Mouse (Mus musculus): ENCODE data around the gene Lrtm1.

Gene Lrtm1

DNA sequence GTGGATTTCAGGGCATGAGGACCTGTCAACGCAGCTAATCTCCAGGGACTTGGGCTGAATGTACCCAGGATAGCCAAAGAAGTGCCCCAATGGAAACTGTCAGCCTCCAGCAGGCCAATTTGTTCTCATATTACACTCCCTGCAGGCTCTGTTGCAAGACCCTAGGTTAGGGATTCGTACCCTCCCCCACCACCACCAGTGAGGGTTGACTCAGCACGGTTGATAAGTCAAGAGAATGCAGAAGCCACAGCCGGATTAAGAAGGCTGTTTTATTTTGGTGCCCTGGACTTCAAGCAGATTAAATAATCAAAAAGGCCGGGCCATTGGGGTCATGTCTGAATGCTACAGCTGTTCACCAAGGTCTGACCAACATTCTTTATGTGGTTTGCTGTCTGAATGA is at the start of gene Lrtm1:
Gene Lrtm1, plus strand, starts transcription at position 326 of the 400 bp plus-strand sequence.
- DNase-seq (ENCODE audit: low read depth, low spot score) = no peak

DNA sequence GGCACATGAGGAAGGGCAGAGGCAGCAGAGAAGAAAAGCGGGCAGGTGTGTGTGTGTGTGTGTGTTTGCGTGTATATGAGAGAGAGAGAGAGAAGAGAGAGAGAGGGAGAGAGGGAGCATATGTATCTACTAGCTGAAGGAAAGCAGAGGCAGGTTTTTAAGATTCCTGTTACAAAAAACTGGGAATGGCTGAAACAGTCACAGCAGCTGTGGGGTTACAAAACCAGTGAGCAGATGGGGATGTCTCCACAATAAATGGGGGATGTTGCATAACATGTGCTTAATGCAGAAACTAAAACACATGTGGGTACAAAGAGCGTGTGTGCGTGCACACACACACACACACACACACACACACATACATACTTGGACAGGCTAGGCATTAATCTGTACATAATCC is 48.8 kb upstream of the Lrtm1 start:
- no peak for DNase-seq (ENCODE audit: low read depth, low spot score)

DNA sequence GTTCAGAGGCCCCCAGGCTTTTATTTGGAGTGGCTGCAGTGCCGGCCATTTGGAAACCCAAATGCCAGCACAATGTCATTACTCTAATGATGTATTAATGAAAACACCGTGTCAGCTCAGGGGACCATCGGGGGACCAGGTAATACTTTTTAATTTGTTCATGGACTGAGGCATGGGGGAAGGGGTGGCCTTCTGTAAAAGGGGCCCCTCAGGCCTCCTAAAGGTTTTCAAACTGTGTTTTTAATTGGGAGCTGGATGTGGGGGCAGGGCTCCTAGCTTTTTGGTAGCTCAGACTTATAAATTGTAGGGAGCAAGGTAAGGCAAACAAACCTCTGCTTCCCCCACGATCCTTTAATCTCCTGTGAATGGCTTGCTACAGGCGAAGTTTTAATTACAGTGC is 45.4 kb upstream of the Lrtm1 start:
- DNase-seq (ENCODE audit: low read depth, low spot score) = no peak

- no peak for DNase-seq (ENCODE audit: low read depth, low spot score)
Observed at GRCm38 (mm10) chr14:28979230-28979629, 38.8 kb upstream of the Lrtm1 start.

DNA sequence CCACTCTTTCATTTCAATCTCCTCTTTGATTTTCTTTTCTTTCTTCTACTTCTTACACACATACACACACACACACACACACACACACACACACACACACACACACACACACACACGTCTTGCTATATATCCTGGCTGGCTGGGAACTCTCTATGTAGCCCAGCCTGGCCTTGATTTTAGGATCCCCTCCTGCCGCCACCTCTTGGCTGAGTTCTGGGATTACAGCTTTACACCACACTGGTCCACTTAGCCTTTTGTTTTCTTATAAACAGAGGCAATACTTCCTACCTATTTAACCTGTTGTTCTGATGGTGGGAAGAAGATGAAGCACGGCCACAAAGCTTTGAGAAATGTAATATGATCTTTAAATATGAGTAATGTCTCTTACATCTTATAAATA is 37.5 kb upstream of the Lrtm1 start:
- DNase-seq (ENCODE audit: low read depth, low spot score) = no peak

DNA sequence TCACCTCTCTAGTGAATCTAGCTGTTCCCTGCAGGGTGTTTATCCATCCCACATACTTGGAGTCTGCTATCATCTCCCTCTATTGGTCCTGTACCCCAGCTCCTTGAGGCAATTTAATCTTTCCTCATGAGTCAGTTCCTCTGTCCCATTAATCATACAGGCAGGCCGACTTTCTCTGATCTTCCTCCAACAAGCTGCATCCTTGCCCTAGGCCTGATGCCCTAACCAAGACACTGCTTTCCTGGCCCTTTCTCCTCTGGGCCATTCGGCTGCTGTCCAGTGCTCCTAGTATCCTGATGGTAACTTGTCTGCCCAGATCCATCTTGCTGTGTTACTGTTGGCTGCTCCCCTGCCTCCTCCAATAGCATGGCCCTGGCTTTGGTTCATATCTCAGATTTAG is 33.7 kb upstream of the Lrtm1 start:
- no peak for DNase-seq (ENCODE audit: low read depth, low spot score)

GRCm38 (mm10) chr14:28988211-28988900 is 29.7 kb upstream of the Lrtm1 start:
- DNase-seq (ENCODE audit: low read depth, low spot score) = no peak

GRCm38 (mm10) chr14:28996569-28996968 is 21.4 kb upstream of the Lrtm1 start:
- DNase-seq (ENCODE audit: low read depth, low spot score) = no peak

- DNase-seq (ENCODE audit: low read depth, low spot score) = no peak
Observed at GRCm38 (mm10) chr14:29005228-29005840, 12.7 kb upstream of the Lrtm1 start.

DNA sequence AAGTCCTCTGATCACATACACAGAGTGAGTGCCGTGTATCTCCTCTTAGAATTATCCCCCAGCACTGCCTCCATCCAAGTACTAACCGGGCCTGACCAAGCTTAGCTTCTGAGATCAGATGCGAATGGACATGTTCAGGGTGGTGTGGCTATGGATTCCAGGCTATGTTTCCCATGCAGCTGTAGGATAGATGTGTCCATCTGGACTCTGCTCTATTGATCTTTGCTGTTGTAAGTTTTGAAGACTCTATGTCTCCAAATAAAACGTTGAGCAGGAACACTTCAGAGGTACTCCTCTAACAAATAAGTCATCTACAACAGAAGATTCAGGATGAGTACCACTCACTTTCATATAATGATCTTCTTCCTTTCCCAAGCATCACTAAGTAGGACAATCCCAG is 8.4 kb upstream of the Lrtm1 start:
- no peak for DNase-seq (ENCODE audit: low read depth, low spot score)

GRCm38 (mm10) chr14:29013161-29013560 is 4.8 kb upstream of the Lrtm1 start:
- no peak for DNase-seq (ENCODE audit: low read depth, low spot score)

DNA sequence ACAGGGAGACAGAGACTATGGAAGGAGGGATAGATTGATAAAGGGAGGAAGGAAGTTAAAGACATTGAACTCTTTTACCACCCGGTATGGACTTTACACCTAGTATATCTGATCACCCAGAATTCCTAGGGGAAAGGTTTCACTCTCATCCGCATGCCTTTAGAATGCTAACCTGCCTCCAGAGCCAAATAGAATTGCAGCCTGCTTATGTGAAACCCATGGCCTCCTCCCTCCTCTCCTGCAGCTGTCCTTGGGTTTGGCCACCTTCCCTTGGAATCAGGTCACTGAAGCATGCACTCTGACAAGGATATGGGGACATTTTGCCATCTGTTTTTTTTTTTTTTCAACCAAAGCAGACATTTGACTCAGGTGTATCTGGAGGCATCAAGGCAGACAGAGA is 3.3 kb upstream of the Lrtm1 start:
- DNase-seq (ENCODE audit: low read depth, low spot score) = no peak

DNA sequence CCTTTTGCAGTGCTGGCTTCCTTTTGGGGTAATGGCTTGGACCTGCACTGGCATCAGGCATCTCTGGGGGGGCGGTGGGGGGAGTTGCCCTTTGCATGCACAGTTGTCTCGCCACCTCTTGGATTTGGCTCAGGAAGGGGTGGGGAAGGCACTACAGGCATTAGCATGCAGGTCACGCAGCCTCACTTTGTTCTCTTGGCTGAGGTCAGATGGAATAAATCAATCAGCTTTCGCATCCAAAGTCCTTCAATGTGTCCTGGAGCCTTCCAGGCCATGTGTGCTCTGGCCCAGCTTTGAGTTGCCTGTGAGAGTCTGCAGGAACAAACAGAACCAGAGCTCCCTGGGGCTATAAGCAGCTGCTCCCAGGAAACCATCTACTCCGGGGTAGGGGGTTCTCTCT is 2.1 kb upstream of the Lrtm1 start:
- peak; percentile 28 for DNase-seq (ENCODE audit: low read depth, low spot score)

DNA sequence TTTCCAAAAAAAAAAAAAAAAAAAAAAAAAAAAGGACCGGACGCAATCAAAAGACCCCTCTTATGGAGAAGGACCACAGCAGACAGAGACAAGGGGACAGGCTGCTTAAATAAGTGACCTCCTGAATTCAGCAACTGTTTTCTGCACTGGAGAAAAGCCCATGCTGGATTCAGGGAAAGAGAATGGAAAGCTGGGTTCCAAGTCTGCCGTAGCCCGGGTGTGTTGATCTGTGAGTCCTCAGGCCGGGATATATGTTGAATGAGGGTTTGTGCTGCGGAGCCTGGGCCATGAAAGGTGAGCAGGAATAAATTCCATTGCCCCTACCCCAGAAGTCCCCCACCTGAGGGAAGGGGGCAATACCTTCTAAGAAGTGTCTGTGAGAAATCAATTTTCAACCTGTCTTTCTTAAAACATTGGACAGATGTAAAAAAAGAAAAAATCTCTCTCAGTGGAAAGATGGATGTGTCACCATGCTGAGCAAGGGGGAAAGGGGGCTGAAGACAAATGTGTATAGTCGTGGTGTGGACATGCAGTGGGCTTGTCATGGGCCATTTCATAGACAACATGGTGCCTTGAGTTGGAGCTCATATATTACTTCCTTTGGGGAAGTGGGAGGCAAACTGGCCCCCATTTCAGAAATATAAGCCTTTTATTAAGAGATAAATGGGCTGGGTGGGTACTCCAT is 450 bp downstream of the Lrtm1 start:
- no peak for DNase-seq (ENCODE audit: low read depth, low spot score)

- no peak for DNase-seq (ENCODE audit: low read depth, low spot score)
Observed at GRCm38 (mm10) chr14:29021295-29021694, 3.3 kb downstream of the Lrtm1 start.

- DNase-seq (ENCODE audit: low read depth, low spot score) = no peak
Observed at GRCm38 (mm10) chr14:29023246-29023645, 5.2 kb downstream of the Lrtm1 start.

GRCm38 (mm10) chr14:29025335-29025734 is 7.3 kb downstream of the Lrtm1 start:
- no peak for DNase-seq (ENCODE audit: low read depth, low spot score)

DNA sequence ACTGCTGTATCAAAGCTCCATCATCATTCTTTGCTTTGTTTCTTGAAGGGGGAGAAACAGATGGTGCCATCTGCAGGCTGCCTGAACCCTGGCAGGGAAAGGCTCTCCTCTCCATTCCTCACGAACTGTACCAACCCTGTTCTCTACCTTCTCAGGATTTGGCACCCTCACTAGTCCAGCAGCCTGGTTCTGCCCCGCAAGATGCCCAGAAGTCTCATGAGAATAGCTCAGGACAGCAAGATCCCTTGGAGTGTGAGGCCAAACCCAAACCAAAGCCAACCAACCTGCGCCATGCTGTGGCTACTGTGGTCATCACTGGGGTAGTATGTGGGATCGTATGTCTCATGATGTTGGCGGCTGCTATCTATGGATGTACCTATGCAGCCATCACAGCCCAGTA is 9.3 kb downstream of the Lrtm1 start:
- no peak for DNase-seq (ENCODE audit: low read depth, low spot score)

DNA sequence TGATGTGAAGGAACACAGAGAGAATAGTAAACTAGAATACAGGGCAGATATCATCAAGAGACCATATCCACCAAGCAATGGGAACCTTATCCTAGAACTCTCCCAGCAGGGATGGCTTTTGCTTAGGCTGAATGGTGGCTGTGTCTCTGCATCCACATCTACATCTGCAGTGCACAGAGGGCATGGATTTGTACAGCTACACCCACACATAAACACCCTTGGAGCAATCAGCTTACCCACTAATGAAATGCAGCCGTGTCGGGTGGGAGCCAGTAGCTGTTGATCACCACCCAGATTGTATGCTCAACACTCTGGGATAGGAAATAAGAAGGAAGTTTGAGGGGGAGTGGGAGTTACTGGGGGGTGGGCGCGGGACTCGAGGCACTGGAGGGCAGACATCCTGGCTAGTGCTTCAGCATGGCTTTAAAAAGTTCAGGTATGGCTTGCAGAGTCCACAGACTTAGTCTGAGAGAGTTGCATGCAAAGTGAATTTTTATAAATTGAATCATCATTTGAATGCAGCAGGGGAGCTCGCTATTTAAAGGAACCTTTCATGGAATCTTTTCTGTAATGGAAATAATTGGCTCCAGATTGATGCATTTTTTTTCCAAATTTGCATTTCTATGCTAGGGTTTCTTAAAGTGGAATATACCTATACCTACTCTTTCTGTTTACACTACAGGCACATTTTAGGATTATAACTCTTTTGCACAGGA is 10.5 kb downstream of the Lrtm1 start:
- no peak for DNase-seq (ENCODE audit: low read depth, low spot score)

DNA sequence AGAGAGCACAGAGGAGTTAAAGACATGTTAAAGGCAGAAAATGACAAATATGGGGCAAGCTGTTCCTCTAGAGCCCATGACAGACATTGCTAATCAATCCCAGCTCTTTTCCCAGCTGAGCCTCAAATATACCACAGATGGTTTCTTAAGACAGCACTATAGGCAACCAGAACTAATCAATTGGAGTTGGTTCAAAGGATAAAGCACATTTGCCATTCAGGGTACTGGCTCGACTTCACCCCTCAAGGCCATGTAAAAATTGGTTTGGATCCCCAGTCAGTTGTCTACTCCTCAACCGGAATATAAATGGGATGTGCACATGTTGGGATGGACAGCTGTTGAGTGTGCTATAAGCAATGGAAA is 11.1 kb downstream of the Lrtm1 start:
- DNase-seq (ENCODE audit: low read depth, low spot score) = peak; percentile 45

- no peak for DNase-seq (ENCODE audit: low read depth, low spot score)
Observed at GRCm38 (mm10) chr14:29029896-29030420, 11.9 kb downstream of the Lrtm1 start.

- no peak for DNase-seq (ENCODE audit: low read depth, low spot score)
Observed at GRCm38 (mm10) chr14:29030519-29030918, 12.5 kb downstream of the Lrtm1 start.

Data from brain, embryonic 18.5 days (tissue).